Mouse (Mus musculus): Measurements from ENCODE around the gene Madd.

Gene Madd

DNA sequence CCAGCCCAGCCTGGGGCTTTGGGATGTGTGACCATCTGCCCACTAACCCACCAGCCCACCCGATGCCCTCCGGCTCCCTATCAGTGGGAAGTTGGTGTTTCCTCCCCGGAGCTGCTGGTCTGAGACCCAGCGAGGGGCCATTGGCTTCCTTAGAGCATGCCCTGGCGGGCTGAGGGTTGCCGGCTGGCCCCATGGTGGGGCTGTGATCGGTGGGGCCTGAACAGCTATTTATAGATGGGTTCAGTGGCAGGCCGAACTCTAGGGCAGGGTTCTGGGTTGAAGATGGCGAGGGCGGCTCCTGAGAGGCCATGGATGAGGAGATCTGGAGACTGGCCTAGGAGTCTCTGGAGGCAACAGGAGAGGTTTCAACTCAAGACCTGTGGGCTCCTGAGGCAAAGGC is 86.6 kb downstream of the Madd start:
- DNase-seq (ENCODE audit: low read depth, low spot score) = no peak

DNA sequence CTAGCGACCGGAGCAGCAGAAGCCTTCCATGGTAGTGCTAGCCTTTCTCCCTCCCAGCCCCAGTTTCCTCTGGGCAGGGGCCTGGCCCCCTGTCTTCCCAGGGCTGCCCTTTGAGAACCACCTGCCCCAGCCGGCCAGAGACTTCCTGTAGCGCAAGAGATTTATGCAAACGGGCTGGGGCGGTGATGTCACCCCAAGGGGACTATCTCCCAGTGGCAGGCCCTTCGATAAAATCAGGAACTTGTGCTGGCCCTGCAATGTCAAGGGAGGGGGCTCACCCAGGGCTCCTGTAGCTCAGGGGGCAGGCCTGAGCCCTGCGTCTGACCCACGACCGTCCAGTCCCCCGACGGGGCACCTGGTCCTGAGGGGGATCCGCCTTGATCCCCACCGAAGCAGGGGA is 87.1 kb downstream of the Madd start:
- no peak for DNase-seq (ENCODE audit: low read depth, low spot score)

DNA sequence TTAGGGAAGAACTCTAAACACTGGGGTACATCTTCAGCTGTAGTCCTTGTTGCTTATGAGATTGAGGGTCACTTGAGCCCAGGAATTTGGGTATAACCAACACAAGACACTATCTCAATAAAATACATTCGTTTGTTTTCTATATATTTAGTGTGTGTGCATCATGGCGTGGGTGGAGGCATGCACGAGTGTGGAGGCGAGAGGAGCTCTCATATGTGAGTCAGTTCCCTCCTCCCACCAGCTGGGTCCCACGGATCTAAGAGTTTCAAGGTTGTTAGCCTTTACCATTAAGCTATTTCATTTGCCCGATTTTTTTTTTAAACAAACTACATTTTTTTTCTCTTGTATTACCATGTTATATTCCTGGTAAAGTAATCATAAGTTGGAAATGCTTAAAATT is 92.8 kb downstream of the Madd start:
- no peak for DNase-seq (ENCODE audit: low read depth, low spot score)

- no peak for DNase-seq (ENCODE audit: low read depth, low spot score)
These were observed 93.4 kb downstream of the Madd start for GRCm38 (mm10) chr2:91090208-91090607.

DNA sequence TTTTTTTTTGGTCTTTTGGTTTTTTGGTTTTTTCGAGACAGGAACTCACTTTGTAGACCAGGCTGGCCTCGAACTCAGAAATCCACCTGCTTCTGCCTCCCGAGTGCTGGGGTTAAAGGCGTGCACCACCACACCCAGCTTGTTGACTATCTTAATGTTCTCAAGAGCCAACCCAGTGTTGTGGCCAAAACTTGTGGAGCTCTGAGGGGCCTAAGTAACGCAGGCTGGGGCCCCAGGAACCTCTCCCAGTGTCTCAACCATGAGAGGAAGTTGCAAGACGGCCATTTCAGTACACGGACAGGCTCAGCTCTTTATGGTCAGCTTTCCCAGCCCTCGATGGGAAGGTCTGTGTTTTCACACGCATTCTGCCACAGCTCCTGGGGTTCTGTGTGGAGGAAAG is 94.7 kb downstream of the Madd start:
- DNase-seq (ENCODE audit: low read depth, low spot score) = no peak

DNA sequence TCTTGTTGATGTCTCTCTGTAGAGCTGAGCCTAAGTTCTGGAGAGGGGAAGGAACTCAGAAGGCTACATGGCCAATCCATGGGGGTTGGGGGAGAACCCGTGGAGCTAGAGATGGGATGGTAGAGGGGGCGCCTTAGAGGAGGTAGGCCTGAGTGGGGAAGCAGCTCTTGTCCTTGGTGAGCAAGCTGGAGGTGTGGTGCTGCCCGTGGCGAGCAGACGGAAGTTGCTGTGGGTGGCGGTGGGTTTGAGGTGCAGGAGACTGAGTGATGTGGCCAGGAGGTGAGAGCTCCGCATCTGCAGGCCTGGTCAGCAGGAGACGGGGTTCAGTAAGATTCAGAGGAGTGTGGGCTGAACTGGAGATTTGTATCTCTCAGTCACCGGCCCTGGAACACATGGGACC is 96.2 kb downstream of the Madd start:
- no peak for DNase-seq (ENCODE audit: low read depth, low spot score)
